Mouse (Mus musculus): ENCODE measurements at regions not wholly inside any gene's neighbourhood (a gene's known extent, or its start where the extent isn't known, plus 50 kb on each side); places are given as distances from the start of the nearest gene placed in this dataset.
"Not testable (repeated sequence)": the region's sequence is repeated elsewhere in the genome, so short reads cannot be mapped to it uniquely, and the experiment has no call there.

- TF ChIP-seq POU5F1 (IDR thresholded peaks at IDR 0.05; ENCODE audit: borderline replicate concordance, low read length) = no peak
- no peak for TF ChIP-seq CTCF (conservative IDR thresholded peaks at IDR 0.05; ENCODE audit: low read length)
- TF ChIP-seq NANOG (IDR thresholded peaks at IDR 0.05; ENCODE audit: borderline replicate concordance, low read length) = no peak
- Histone ChIP-seq H3K4me1 (replicated peaks; ENCODE audit: low read depth, low read length) (no peaks in the 10 kb centered on the region), H3K36me3 (ENCODE audit: insufficient read depth, low read length) (no peaks in the 10 kb centered on the region), H3K27me3 (ENCODE audit: insufficient read depth, low read length) (no peaks in the 10 kb centered on the region), H3K4me3 (replicated peaks; ENCODE audit: low read length) (no peak overlapping the region), H3K9me3 (ENCODE audit: low read length) (no peaks in the 10 kb centered on the region)
These were observed 347.6 kb upstream of the Tbc1d2b start for GRCm38 (mm10) chr9:90618154-90618553.

GRCm38 (mm10) chr9:90597894-90598293 is 327.3 kb upstream of the Tbc1d2b start:
- H3K4me1 ChIP-seq (replicated peaks; ENCODE audit: low read depth, low read length) = no peaks in the 10 kb centered on the region
- no peaks in the 10 kb centered on the region for H3K9me3 ChIP-seq (ENCODE audit: low read length)
- peaks cover 6% of the 10 kb centered on the region; the same call in 1 of the 2 replicates for H3K27me3 ChIP-seq (ENCODE audit: insufficient read depth, low read length)
- TF ChIP-seq CTCF (conservative IDR thresholded peaks at IDR 0.05; ENCODE audit: low read length) (no peak), NANOG (IDR thresholded peaks at IDR 0.05; ENCODE audit: borderline replicate concordance, low read length) (no peak), POU5F1 (IDR thresholded peaks at IDR 0.05; ENCODE audit: borderline replicate concordance, low read length) (no peak)
- H3K4me3 ChIP-seq (replicated peaks; ENCODE audit: low read length) = no peak overlapping the region
- no peaks in the 10 kb centered on the region for H3K36me3 ChIP-seq (ENCODE audit: insufficient read depth, low read length)

GRCm38 (mm10) chr9:90556742-90557141 is 286.1 kb upstream of the Tbc1d2b start:
- H3K36me3 ChIP-seq (ENCODE audit: insufficient read depth, low read length) = no peaks in the 10 kb centered on the region
- no peaks in the 10 kb centered on the region for H3K4me1 ChIP-seq (replicated peaks; ENCODE audit: low read depth, low read length)
- no peak overlapping the region for H3K4me3 ChIP-seq (replicated peaks; ENCODE audit: low read length)
- no peaks in the 10 kb centered on the region for H3K9me3 ChIP-seq (ENCODE audit: low read length)
- TF ChIP-seq POU5F1 (IDR thresholded peaks at IDR 0.05; ENCODE audit: borderline replicate concordance, low read length) (no peak), CTCF (conservative IDR thresholded peaks at IDR 0.05; ENCODE audit: low read length) (no peak)
- no peaks in the 10 kb centered on the region for H3K27me3 ChIP-seq (ENCODE audit: insufficient read depth, low read length)

- no peak overlapping the region for H3K4me3 ChIP-seq (replicated peaks; ENCODE audit: low read length)
- TF ChIP-seq POU5F1 (IDR thresholded peaks at IDR 0.05; ENCODE audit: borderline replicate concordance, low read length) (no peak), NANOG (IDR thresholded peaks at IDR 0.05; ENCODE audit: borderline replicate concordance, low read length) (no peak), CTCF (conservative IDR thresholded peaks at IDR 0.05; ENCODE audit: low read length) (no peak)
- no peaks in the 10 kb centered on the region for H3K4me1 ChIP-seq (replicated peaks; ENCODE audit: low read depth, low read length)
- no peaks in the 10 kb centered on the region for H3K36me3 ChIP-seq (ENCODE audit: insufficient read depth, low read length)
- no peaks in the 10 kb centered on the region for H3K27me3 ChIP-seq (ENCODE audit: insufficient read depth, low read length)
- H3K9me3 ChIP-seq (ENCODE audit: low read length) = no peaks in the 10 kb centered on the region
These were observed 285.6 kb upstream of the Tbc1d2b start for GRCm38 (mm10) chr9:90556216-90556615.

- Histone ChIP-seq H3K4me3 (replicated peaks; ENCODE audit: low read length) (no peak overlapping the region), H3K9me3 (ENCODE audit: low read length) (no peaks in the 10 kb centered on the region), H3K4me1 (replicated peaks; ENCODE audit: low read depth, low read length) (no peaks in the 10 kb centered on the region), H3K36me3 (ENCODE audit: insufficient read depth, low read length) (no peaks in the 10 kb centered on the region), H3K27me3 (ENCODE audit: insufficient read depth, low read length) (no peaks in the 10 kb centered on the region)
- TF ChIP-seq NANOG (IDR thresholded peaks at IDR 0.05; ENCODE audit: borderline replicate concordance, low read length) (no peak), CTCF (conservative IDR thresholded peaks at IDR 0.05; ENCODE audit: low read length) (no peak), POU5F1 (IDR thresholded peaks at IDR 0.05; ENCODE audit: borderline replicate concordance, low read length) (no peak)
These were observed 277.3 kb upstream of the Tbc1d2b start for GRCm38 (mm10) chr9:90547931-90548330.

- no peaks in the 10 kb centered on the region for H3K27me3 ChIP-seq (ENCODE audit: insufficient read depth, low read length)
- TF ChIP-seq POU5F1 (IDR thresholded peaks at IDR 0.05; ENCODE audit: borderline replicate concordance, low read length) (no peak), NANOG (IDR thresholded peaks at IDR 0.05; ENCODE audit: borderline replicate concordance, low read length) (no peak), CTCF (conservative IDR thresholded peaks at IDR 0.05; ENCODE audit: low read length) (no peak)
- no peaks in the 10 kb centered on the region for H3K9me3 ChIP-seq (ENCODE audit: low read length)
- no peaks in the 10 kb centered on the region for H3K4me1 ChIP-seq (replicated peaks; ENCODE audit: low read depth, low read length)
- H3K36me3 ChIP-seq (ENCODE audit: insufficient read depth, low read length) = no peaks in the 10 kb centered on the region
- H3K4me3 ChIP-seq (replicated peaks; ENCODE audit: low read length) = no peak overlapping the region
These were observed 276.1 kb upstream of the Tbc1d2b start for GRCm38 (mm10) chr9:90546720-90547119.

- not testable (repeated sequence) for H3K36me3 ChIP-seq (ENCODE audit: insufficient read depth, low read length); H3K4me3 ChIP-seq (replicated peaks; ENCODE audit: low read length); H3K4me1 ChIP-seq (replicated peaks; ENCODE audit: low read depth, low read length); H3K9me3 ChIP-seq (ENCODE audit: low read length); H3K27me3 ChIP-seq (ENCODE audit: insufficient read depth, low read length)
These were observed 267.1 kb upstream of the Tbc1d2b start for GRCm38 (mm10) chr9:90537683-90538082.

GRCm38 (mm10) chr9:90533372-90533771 is 262.8 kb upstream of the Tbc1d2b start:
- no peaks in the 10 kb centered on the region for H3K27me3 ChIP-seq (ENCODE audit: insufficient read depth, low read length)
- H3K4me1 ChIP-seq (replicated peaks; ENCODE audit: low read depth, low read length) = no peaks in the 10 kb centered on the region
- no peak overlapping the region for H3K4me3 ChIP-seq (replicated peaks; ENCODE audit: low read length)
- no peaks in the 10 kb centered on the region for H3K36me3 ChIP-seq (ENCODE audit: insufficient read depth, low read length)
- TF ChIP-seq NANOG (IDR thresholded peaks at IDR 0.05; ENCODE audit: borderline replicate concordance, low read length) = no peak
- H3K9me3 ChIP-seq (ENCODE audit: low read length) = no peaks in the 10 kb centered on the region

GRCm38 (mm10) chr9:90521186-90521585 is 250.6 kb upstream of the Tbc1d2b start:
- no peaks in the 10 kb centered on the region for H3K9me3 ChIP-seq (ENCODE audit: low read length)
- no peaks in the 10 kb centered on the region for H3K36me3 ChIP-seq (ENCODE audit: insufficient read depth, low read length)
- no peak overlapping the region for H3K4me3 ChIP-seq (replicated peaks; ENCODE audit: low read length)
- TF ChIP-seq CTCF (conservative IDR thresholded peaks at IDR 0.05; ENCODE audit: low read length) (no peak), POU5F1 (IDR thresholded peaks at IDR 0.05; ENCODE audit: borderline replicate concordance, low read length) (no peak), NANOG (IDR thresholded peaks at IDR 0.05; ENCODE audit: borderline replicate concordance, low read length) (no peak)
- H3K27me3 ChIP-seq (ENCODE audit: insufficient read depth, low read length) = no peaks in the 10 kb centered on the region
- no peaks in the 10 kb centered on the region for H3K4me1 ChIP-seq (replicated peaks; ENCODE audit: low read depth, low read length)
